Mouse (Mus musculus): ENCODE measurements around the gene Kmt2e.

Kmt2e gene

GRCm38 (mm10) chr5:23410718-23411101 is 23.5 kb upstream of the Kmt2e start:
- DNase-seq (ENCODE audit: low spot score in 2 of 2): no peak

GRCm38 (mm10) chr5:23411640-23412039 is 22.6 kb upstream of the Kmt2e start:
- no peak for DNase-seq (ENCODE audit: low spot score in 2 of 2)

- no peak for DNase-seq (ENCODE audit: low spot score in 2 of 2)
Observed at GRCm38 (mm10) chr5:23412247-23412948, 21.8 kb upstream of the Kmt2e start.

GRCm38 (mm10) chr5:23413058-23413457 is 21.2 kb upstream of the Kmt2e start:
- no peak for DNase-seq (ENCODE audit: low spot score in 2 of 2)

- peak in 1 of 2 experiments; percentile 51 for DNase-seq (ENCODE audit: low spot score in 2 of 2)
Observed at GRCm38 (mm10) chr5:23413575-23414470, 20.4 kb upstream of the Kmt2e start.

- DNase-seq (ENCODE audit: low spot score in 2 of 2): no peak
Observed at GRCm38 (mm10) chr5:23414490-23415126, 19.6 kb upstream of the Kmt2e start.

GRCm38 (mm10) chr5:23415571-23416285 is 18.5 kb upstream of the Kmt2e start:
- no peak for DNase-seq (ENCODE audit: low spot score in 2 of 2)

GRCm38 (mm10) chr5:23416286-23416643 is 18.0 kb upstream of the Kmt2e start:
- no peak for DNase-seq (ENCODE audit: low spot score in 2 of 2)

- no peak for DNase-seq (ENCODE audit: low spot score in 2 of 2)
Observed at GRCm38 (mm10) chr5:23417716-23418115, 16.5 kb upstream of the Kmt2e start.

- peak; percentile 82 to 83 for DNase-seq (ENCODE audit: low spot score in 2 of 2)
Observed at GRCm38 (mm10) chr5:23418147-23418781, 16.0 kb upstream of the Kmt2e start.

GRCm38 (mm10) chr5:23418797-23419595 is 15.2 kb upstream of the Kmt2e start:
- no peak for DNase-seq (ENCODE audit: low spot score in 2 of 2)

- no peak for DNase-seq (ENCODE audit: low spot score in 2 of 2)
Observed at GRCm38 (mm10) chr5:23419616-23420170, 14.5 kb upstream of the Kmt2e start.

- DNase-seq (ENCODE audit: low spot score in 2 of 2): no peak
Observed at GRCm38 (mm10) chr5:23420410-23420809, 13.8 kb upstream of the Kmt2e start.

GRCm38 (mm10) chr5:23421440-23421839 is 12.8 kb upstream of the Kmt2e start:
- no peak for DNase-seq (ENCODE audit: low spot score in 2 of 2)

- no peak for DNase-seq (ENCODE audit: low spot score in 2 of 2)
Observed at GRCm38 (mm10) chr5:23423036-23423435, 11.2 kb upstream of the Kmt2e start.

GRCm38 (mm10) chr5:23427501-23427900 is 6.7 kb upstream of the Kmt2e start:
- no peak for DNase-seq (ENCODE audit: low spot score in 2 of 2)

- DNase-seq (ENCODE audit: low spot score in 2 of 2): no peak
Observed at GRCm38 (mm10) chr5:23431070-23431864, 3.0 kb upstream of the Kmt2e start.

GRCm38 (mm10) chr5:23431948-23432707 is 2.1 kb upstream of the Kmt2e start:
- no peak for DNase-seq (ENCODE audit: low spot score in 2 of 2)
